Mouse (Mus musculus) R1 (cell line): ENCODE results near the gene Fgf11.

Experiments used
- DNase-seq: peaks from one replicate; pipeline ENCODE4 v3.0.0-alpha.2; 2018; ENCODE audit warnings: low read depth, low spot score

Gene Fgf11

GRCm38 (mm10) chr11:69816520-69816919 is 14.9 kb upstream of the Fgf11 start:
- no peak for DNase-seq

- DNase-seq: no peak
These were observed 13.5 kb upstream of the Fgf11 start, which contains the start of gene Gm39566 for GRCm38 (mm10) chr11:69815155-69815554. Gene Gm39566 (minus strand): TSS chr11:69815298.

GRCm38 (mm10) chr11:69810280-69810679 is 8.6 kb upstream of the Fgf11 start:
- no peak for DNase-seq

- DNase-seq: no peak
These were observed 6.0 kb upstream of the Fgf11 start for GRCm38 (mm10) chr11:69807641-69808040.

- DNase-seq: peak; percentile 45
These were observed 4.7 kb upstream of the Fgf11 start for GRCm38 (mm10) chr11:69806378-69806777.

GRCm38 (mm10) chr11:69804972-69805909 is 3.6 kb upstream of the Fgf11 start, which contains the start of gene Tmem102:
Gene Tmem102 (minus strand): TSS chr11:69805624.
- DNase-seq: peak; percentile 88

GRCm38 (mm10) chr11:69804652-69804940 is 2.9 kb upstream of the Fgf11 start:
- peak; percentile 31 for DNase-seq

GRCm38 (mm10) chr11:69803786-69804651 is 2.4 kb upstream of the Fgf11 start:
- peak; percentile 63 for DNase-seq

GRCm38 (mm10) chr11:69803328-69803727 is 1.7 kb upstream of the Fgf11 start:
- DNase-seq: no peak

GRCm38 (mm10) chr11:69802648-69803105 is 1.0 kb upstream of the Fgf11 start:
- peak; percentile 87 for DNase-seq

- DNase-seq: peak; percentile 89
These were observed 1.1 kb downstream of the Fgf11 start for GRCm38 (mm10) chr11:69800392-69801197.

GRCm38 (mm10) chr11:69800138-69800391 is 1.6 kb downstream of the Fgf11 start:
- no peak for DNase-seq

GRCm38 (mm10) chr11:69799394-69800137 is 2.1 kb downstream of the Fgf11 start:
- peak; percentile 68 for DNase-seq

GRCm38 (mm10) chr11:69797924-69798323 is 3.7 kb downstream of the Fgf11 start:
- DNase-seq: no peak

GRCm38 (mm10) chr11:69795983-69796435 is 5.6 kb downstream of the Fgf11 start:
- no peak for DNase-seq

GRCm38 (mm10) chr11:69795168-69795982 is 6.3 kb downstream of the Fgf11 start, which contains the start of gene Chrnb1:
Gene Chrnb1 (minus strand): TSS chr11:69795943.
- DNase-seq: peak; percentile 99

- DNase-seq: no peak
These were observed 8.2 kb downstream of the Fgf11 start for GRCm38 (mm10) chr11:69793429-69793828.

- DNase-seq: no peak
These were observed 10.2 kb downstream of the Fgf11 start for GRCm38 (mm10) chr11:69791420-69791819.

GRCm38 (mm10) chr11:69789431-69789830 is 12.2 kb downstream of the Fgf11 start:
- no peak for DNase-seq

GRCm38 (mm10) chr11:69787306-69787705 is 14.4 kb downstream of the Fgf11 start:
- peak; percentile 59 for DNase-seq
